Mouse (Mus musculus) hematopoietic stem cell, adult 5-6 weeks (primary cell): Measurements from ENCODE around the gene Trem2. TPM values are rescaled to one million over a fixed set of nuclear protein-coding genes. Genes with fewer than 3 reads are reported as not detected.
"Not testable (repeated sequence)": the region's sequence is repeated elsewhere in the genome, so short reads cannot be mapped to it uniquely, and the experiment has no call there.

Experiments used
- ATAC-seq, 2 experiments: fragments of 125-278 bp in 1 of 2; replicated peaks in 1 of 2; 2 replicates each; pipeline ENCODE4 v1.8.0; 2016 to 2017; ENCODE audit warnings: inconsistent platforms in 2 of 2, mild to moderate bottlenecking in 2 of 2, moderate number of reproducible peaks in 2 of 2, low read depth in 1 of 2, moderate TSS enrichment in 1 of 2; ENCODE audit not compliant: low FRiP score in 2 of 2, poor library complexity in 2 of 2, severe bottlenecking in 2 of 2, insufficient read depth in 1 of 2, low TSS enrichment in 1 of 2
- total RNA-seq: library from RNA; stranded (forward); fragments of 172-1452, 232-1000 nt; gene quantifications from 2 replicates; pipeline ENCODE4 v1.2.3, GENCODE M21; 2017

The Trem2 gene
- total RNA-seq, 1 experiment from 2014 or later: not detected

DNA sequence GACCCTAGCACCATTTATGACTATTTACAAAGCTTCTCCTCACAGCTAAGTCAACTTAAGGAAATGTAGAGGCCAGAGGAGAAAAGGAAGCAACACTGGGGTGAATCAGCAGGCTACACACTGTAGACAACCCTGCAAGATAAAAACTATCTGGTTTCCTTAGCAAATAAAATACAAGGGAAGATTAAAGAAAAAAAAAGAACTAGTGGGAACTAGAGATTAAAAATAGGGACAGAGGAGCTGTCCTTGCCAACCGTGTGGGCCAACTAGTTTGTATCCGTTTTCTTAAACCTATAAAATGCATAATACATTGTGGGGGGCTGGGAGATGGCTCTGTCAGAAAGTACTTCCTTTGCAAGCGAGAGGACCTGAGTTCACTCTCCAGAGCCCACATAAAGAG, 4.3 kb upstream of the Trem2 start:
- no peak for ATAC-seq

DNA sequence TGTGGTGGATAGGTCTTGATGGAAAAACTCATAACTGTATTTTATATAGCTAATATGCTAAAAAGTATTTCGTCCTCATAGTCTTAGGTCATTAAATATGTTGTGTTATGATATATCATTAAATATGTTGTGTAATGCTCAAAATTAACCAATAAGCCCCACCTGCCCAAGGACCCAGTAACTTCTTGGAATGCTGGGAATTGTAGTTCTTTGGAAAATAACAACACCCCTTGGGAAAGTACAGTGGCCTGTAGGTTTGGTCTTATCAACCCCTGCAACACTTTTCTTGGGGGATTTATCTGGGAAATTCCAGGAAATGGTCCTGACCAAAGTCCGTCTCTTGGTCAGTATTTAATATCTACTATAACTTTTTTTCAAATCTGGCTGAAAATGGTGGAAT, 3.1 kb upstream of the Trem2 start:
- ATAC-seq: no peak

- no peak for ATAC-seq
Observed at GRCm38 (mm10) chr17:48345824-48346223, 377 bp upstream of the Trem2 start.

GRCm38 (mm10) chr17:48346834-48347233, 633 bp downstream of the Trem2 start:
- ATAC-seq: peak in 1 of 2 experiments; percentile 5; a peak in 1 of 4 replicates

DNA sequence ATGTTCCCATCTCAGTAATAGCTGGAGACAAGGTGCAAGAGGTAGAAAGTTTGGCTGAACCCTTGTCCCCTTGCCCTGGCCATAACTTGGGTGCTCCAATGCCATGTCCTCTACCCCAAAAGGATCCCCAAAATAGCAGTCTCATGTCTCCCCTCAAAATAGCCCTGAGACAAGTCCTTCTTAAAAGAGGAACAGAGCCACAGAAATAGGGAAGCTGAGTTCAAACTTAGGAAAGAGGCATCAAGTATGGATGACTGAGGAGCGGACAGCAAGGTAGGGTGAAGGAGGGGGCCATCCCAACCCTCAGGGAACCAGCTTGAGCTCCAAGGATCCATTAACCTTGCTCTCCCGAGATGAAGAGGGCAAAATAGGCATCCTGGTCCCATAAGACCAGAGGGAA, 1.1 kb downstream of the Trem2 start:
- ATAC-seq: peak; percentile 44 to 72; a peak in 1 of 4 replicates

- ATAC-seq: no peak
Observed at GRCm38 (mm10) chr17:48350681-48351193, 4.5 kb downstream of the Trem2 start.

DNA sequence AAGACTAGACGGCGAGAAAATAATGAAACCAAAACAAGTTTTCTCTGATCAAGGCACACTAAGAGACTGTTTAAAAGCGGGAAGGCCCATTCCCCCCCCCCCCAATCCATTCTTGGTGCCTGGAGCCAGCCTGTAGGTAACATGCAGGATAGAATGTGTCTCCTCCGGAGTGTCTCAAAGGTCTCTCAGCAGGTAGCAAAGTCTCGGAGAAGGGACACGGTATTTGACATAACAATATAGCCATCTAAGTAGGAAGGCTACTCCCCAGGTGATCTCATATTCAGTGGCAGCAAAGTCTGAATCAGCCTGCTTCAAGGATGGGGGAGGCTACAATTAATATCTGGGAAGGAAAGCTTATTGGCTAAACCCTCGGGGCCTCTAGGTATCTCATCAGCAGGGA, 6.8 kb downstream of the Trem2 start:
- not testable (repeated sequence) for ATAC-seq

- no peak for ATAC-seq
Observed at GRCm38 (mm10) chr17:48355822-48356221, 9.6 kb downstream of the Trem2 start.

- ATAC-seq: no peak
Observed at GRCm38 (mm10) chr17:48357892-48358291, 11.7 kb downstream of the Trem2 start.

GRCm38 (mm10) chr17:48359616-48360015, 13.4 kb downstream of the Trem2 start, which contains the start of gene Treml1:
Gene Treml1 (plus strand): TSS chr17:48359916.
- no peak for ATAC-seq

- no peak for ATAC-seq
Observed at GRCm38 (mm10) chr17:48360462-48360861, 14.3 kb downstream of the Trem2 start.

DNA sequence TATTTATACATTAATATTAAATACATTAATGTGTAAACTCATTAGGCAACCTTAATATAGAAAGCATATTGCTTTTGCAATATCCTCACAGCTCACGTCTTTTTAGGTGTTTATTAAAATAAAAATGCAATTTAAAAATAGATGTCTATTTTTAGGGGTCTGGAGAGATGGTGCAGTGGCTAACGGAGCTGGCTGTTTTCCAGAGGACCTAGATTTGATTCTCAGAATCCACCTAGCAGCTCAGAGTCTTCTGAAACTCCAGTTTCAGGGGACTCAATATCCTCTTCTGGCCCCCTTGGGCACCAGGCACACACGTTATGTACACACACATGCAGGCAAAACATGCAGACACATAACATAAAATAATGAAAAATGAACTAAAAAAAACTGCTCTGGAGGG, 16.1 kb downstream of the Trem2 start:
- no peak for ATAC-seq

GRCm38 (mm10) chr17:48362966-48363365, 16.8 kb downstream of the Trem2 start:
- no peak for ATAC-seq

- no peak for ATAC-seq
Observed at GRCm38 (mm10) chr17:48363421-48363965, 17.3 kb downstream of the Trem2 start.

DNA sequence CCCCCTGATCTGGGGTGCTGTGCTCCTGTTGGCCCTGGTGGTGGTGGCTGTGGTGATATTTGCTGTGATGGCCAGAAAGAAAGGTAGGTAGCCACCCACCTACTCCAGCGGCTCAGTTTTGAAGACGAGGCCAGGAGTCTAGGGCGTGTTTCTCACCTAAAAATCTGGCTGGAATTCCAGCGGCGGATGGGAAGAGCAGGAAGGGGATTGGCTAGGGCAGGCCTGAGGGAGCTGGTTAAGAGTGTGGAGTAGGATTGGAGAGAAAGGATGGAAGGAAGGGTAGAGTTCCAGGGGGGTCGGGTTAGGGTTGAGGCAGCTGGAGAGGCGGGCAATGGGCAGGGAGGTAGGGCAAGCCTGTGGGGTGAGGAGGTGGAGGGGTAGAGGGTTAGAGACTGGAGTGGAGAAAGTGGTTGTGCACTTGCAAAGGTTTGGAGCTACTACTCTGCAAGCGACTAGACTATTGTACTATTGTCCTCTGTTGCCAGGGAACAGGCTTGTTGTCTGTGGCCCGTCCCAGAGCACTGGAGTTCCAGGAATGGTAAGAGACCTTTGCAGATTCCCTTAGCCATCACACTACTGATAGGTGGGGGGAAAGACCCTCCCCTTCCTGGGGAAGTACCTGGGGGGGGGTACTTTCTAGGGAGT, 19.4 kb downstream of the Trem2 start:
- no peak for ATAC-seq

GRCm38 (mm10) chr17:48366806-48367205, 20.6 kb downstream of the Trem2 start:
- ATAC-seq: no peak

- no peak for ATAC-seq
Observed at GRCm38 (mm10) chr17:48371621-48372020, 25.4 kb downstream of the Trem2 start.

DNA sequence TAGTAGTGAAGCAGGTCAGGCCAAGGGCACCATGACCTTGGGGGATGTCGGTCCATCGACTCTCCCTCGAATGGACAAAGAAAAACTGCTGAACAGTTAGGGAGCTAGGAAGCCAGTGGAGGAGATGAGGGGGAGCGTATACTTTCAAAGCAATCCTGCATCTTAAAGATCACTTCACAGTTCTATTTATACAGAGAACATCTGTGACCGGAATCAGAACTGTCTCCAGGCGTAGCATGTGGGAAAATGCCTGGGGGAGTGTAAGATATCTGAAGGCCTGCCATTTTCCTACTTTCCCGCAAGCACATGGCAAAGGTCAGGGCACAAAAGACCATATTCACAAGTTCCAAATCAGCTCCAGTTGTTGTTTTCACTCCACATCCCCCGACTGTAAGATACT, 26.8 kb downstream of the Trem2 start:
- ATAC-seq: no peak

DNA sequence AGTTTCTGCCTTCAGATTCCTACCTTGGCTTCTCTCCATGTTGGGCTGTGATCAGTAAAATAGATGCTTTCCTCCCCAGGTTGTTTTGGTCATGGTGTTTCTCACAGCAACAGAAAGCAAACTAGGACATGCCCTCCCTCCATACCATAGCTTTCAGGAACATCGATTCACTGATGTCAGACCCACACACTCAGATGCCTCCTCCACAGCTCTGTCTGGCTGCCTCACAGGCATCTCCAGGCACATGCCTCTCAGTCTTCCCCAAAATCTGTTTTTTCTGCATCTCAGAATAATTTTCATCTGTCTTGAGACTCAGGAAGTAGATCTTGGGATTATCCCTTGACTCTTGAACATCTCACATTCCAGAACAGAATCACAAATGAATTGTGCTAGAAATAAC, 29.9 kb downstream of the Trem2 start:
- ATAC-seq: no peak
